Mouse (Mus musculus) cerebellum, postnatal 4 days (tissue): ENCODE data around the gene Unc5a.

Source experiments
- DNase-seq, 2 experiments: peaks; one replicate each; pipeline ENCODE4 v3.0.0; 2022; ENCODE audit warnings: low spot score in 2 of 2, mixed read lengths in 1 of 2

Unc5a gene

DNA sequence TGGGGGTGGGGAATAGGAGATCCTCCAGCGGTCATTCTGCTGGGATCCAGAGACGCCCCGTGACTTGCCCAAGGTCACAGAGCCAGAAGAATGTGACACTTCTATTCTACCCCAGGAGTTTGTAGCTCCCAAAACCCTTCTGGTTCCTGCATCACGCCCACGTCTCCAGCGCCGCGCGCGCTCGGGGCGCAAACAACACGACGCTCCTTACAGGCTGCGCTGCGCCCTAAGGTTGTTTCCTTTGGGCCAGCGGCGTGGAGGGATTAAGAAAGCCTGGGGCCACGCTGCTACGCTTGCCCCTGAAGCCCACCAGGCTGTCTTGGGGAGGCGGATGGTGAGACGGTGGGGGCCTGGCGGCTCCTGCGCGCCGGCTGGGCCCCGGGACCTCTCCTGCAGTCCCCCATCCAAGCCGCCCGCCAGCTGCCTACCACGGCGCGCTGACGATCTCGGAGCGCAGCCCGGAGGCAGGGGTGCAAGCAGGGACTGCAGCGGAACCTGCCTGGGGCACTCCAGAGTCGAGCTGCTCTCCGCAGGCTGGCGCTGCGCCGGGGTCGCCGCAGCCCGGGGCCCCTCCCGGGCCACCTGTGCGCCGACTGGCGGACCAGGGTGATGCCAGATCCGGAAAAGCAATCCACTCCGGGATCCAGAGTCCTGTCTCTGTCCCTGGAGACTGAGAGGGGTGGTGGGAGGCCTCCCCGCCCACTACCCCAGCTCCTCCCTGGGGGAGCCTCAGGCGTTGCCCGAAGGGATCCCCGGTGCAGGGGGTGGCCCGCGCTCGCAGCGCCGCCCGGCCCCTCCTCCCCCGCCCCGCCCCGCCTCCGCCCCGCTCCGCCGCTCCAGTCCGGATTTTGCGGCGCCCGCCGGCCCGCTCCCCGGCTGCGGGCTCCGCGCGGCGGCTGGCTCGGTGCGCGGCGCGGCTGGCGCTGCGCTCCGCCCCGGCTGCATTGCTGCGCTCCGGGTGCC, at the start of gene Unc5a:
TSS of gene Unc5a (plus strand) at position 881 of the 963 bp plus-strand sequence.
- DNase-seq: peak; percentile 54 to 60

- no peak for DNase-seq
Observed at GRCm38 (mm10) chr13:54912053-54912452, 37.2 kb upstream of the Unc5a start.

GRCm38 (mm10) chr13:54912894-54913621, 36.2 kb upstream of the Unc5a start:
- no peak for DNase-seq

- no peak for DNase-seq
Observed at GRCm38 (mm10) chr13:54916644-54917043, 32.6 kb upstream of the Unc5a start.

DNA sequence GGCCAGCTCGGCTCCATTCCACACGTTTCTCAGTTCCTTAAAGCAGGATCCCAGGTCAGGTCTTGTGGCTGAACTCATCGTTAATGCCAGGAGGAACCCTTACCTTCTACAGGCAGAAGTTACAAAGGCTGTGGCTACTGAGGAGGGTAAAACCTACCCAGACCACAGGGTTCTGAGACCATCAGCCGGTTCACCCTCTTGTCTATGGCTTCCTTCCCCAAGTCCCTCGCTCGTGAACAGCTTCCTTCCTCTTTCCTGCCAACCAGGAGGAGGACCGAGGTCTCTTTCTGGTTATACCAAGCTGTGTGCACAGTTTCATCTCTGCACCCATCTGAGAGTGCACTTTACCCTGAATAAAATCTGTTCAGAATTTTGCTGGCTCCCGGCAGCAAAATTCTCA, 30.3 kb upstream of the Unc5a start:
- DNase-seq: no peak

DNA sequence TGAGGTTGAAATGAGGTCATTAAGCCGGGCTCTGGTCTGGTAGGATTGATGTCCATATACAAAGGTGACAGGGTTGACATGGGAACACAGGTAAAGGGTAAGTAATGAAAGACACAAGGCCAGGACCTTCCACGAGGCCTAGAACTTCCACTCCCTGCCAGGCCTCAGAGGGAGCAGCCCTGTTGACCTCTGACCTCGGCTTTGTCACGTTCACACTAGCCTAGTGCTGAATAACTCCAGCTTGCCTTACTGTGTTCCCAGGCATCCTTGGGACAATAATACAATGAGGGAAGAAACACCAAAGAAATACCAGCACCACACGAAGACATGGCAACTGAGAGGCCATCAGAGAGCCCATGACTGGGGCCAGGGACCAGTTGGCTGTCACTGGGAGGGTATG, 29.5 kb upstream of the Unc5a start:
- DNase-seq: no peak

DNA sequence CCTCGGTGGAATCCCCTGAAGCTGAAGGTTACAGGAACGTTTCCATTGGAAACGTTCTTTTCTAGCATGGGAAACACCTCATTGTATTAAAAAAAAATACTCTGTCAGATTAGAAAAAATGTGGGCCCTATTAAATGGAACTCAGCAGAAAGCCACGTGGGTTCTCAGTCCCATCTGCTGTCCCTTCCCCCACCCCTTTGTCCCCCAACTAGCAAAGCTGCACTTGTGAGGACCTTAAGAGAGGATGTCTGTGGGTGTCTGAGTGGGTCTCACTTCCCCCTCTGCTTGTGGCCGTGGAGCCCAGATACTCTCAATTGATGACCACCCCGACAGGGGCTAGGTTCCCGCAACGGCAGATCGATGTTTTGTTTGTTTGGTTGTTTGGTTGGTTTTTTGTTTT, 27.5 kb upstream of the Unc5a start:
- no peak for DNase-seq

DNA sequence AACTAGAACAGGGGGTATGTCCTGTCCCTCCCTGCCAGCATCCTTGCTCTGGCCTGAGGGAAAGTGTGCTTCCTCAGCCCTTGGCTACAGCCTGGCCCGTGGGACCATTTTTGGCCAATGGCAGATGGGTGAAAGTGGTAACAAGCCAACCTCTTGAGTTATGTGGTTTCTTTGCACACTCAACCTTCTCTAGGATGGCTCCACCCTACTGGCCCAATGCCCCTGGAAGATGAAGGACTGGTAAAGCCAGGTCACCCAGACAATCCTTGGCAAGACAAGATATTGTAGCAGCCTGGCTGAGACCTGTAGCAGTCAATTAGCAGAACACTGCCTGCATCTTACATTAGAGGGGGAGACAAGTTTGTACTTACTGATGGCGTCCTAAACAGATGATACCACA, 25.5 kb upstream of the Unc5a start:
- no peak for DNase-seq

DNA sequence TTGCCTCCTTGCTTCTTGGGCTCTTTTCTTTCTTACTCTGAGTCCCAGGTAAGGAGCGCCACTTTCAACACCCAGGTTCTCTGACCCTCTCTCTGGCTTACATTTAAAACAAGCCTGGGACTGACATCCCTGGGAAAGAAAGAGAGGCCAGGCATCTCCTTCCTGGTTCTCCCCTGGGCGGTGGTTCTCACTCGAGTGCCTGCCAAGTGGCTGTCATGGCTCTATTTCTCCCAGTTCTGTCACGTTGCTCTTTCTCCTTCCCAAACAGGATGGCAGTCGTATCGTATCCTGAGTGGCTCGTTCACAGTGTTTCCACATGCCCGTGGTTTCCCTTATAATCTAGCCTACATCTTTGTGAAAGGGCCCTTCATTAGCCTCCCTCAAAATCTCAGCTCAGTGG, 23.7 kb upstream of the Unc5a start:
- DNase-seq: no peak

DNA sequence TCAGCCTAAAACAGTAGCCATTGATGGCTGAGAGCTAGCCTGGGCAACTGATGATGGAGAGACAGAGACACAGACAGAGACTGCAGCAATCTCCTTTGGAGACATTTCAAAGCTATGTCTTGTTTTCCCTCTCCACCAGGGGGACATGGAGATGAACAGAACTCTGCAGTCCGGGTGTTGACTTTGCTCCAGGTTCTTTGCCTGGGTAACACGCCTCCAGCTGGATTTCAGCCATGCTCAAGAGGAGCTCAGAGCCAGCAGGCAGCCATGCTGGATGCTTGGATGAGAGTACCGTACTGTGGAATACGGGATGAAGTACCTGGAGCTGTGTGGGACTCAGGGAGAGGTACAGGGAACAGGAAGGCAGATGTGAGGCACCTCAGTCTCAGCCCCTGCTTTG, 22.6 kb upstream of the Unc5a start:
- peak in 1 of 2 experiments; percentile 59 for DNase-seq

- DNase-seq: no peak
Observed at GRCm38 (mm10) chr13:54930123-54930522, 19.1 kb upstream of the Unc5a start.

DNA sequence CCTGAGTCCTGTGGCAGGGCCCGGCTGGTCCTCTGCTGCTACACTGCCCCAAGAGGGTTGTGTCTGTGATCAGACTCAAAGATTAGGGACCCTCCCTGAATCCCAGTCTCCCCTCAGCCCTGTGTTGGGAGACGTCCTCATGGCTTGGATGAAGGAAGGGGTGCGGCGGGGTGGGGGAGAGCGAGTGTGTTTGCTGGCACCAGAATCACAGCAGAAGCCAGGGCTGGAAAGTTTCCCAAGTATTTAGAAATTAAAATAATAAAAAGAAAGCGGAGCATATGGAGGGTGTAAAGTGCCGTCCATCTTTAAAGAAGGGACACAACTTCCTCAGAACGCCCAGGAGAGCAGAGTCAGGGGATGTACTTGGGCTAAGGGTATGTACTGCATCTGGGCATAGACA, 14.3 kb upstream of the Unc5a start:
- DNase-seq: no peak

GRCm38 (mm10) chr13:54936173-54936572, 13.0 kb upstream of the Unc5a start:
- DNase-seq: peak in 1 of 2 experiments; percentile 64

DNA sequence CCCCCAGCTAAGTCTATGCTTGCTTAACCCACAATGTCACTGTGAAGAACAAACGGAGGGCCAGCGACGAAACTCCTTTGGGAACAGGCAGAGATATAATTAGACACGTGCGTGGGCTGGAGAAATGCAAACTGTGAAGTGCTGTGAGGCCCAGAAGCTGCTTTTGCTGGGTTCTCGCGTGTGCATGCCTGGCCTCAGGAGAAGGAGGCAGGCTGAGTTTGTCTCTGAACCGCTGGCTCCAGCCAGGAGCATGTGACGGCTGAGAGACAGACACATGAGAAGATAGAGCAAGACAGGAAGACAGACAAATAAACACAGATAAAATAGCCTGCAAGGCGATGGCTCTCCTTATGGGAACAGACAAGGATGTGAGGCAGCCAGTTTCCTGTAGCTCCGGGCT, 11.3 kb upstream of the Unc5a start:
- no peak for DNase-seq

GRCm38 (mm10) chr13:54938493-54938892, 10.7 kb upstream of the Unc5a start:
- DNase-seq: no peak

- DNase-seq: peak in 1 of 2 experiments; percentile 53
Observed at GRCm38 (mm10) chr13:54944411-54945157, 4.6 kb upstream of the Unc5a start.

DNA sequence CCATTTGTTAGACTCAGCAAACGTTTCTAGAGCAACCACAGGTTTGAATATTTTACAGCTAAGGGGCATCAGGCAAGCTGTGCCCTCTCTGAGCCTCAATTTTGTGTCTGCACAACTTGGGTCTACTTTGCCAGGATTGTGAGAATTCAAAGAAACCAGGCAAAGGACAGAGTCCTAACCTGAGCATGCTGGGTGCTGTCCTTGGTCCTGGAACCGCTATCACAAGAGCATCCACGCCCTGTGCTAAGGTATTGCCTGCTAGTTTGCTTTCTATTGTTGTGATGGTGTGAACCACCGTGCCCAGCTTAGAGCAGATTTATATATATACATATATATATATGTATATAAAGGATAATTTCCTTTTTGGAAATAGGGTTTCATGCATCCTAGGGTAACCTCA, 3.9 kb upstream of the Unc5a start:
- no peak for DNase-seq

DNA sequence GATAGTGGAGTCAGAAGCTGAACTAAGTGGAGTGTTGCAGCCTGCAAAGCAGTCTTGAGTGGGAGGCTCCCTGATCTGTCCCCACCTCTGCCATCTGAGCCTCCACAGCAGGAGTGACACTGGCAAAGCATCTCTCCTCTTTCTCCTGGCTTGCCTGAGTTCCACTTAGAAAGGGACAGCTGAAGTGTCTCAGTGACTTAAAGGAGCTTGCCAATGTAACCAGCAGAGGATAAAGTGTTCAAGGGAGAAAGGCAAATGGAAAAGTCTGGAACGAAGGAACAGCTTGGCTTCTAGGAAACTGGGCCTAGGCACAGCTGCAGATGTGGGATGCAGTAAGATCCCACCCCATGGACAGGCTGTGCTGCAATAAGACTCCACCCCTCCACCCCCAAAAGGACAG, 2.8 kb upstream of the Unc5a start:
- DNase-seq: no peak

DNA sequence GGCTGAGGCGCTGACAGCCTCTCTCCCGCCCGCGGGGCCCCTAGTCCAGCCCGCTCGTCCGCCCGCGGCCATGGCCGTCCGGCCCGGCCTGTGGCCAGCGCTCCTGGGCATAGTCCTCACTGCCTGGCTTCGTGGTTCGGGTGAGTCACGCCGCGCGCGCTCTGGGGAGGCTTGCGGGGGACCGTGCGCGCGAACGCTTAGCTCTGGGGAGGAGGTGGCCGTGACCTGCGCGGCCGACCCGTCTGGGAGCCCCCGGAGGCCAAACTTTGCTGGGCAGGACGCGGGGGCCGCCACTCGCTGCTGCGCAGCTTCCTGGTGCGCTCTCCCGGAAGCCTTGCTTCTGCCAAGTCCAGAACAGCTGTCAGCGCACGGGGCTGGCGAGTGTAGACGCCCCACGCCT, 381 bp downstream of the Unc5a start:
- DNase-seq: no peak

GRCm38 (mm10) chr13:54950131-54950530, 920 bp downstream of the Unc5a start:
- no peak for DNase-seq

DNA sequence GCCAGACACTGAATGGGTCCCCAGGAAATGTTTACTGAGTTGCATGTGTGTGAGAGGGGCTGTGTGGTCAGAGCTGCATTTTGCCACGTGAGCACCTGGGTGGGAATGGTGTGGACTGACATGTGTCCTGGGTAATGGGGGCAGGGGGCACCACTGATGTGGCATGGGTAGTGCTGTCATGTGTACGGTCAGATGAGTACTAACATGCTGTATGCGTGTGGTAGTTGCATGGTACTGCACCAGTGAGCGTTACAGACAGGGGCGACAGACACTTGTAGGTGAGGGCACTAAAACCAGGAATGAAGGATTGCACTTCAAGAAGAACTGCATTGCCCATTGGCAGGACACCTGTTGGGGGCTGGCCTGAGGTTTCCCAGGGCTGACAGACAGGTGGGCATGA, 2.0 kb downstream of the Unc5a start:
- no peak for DNase-seq

DNA sequence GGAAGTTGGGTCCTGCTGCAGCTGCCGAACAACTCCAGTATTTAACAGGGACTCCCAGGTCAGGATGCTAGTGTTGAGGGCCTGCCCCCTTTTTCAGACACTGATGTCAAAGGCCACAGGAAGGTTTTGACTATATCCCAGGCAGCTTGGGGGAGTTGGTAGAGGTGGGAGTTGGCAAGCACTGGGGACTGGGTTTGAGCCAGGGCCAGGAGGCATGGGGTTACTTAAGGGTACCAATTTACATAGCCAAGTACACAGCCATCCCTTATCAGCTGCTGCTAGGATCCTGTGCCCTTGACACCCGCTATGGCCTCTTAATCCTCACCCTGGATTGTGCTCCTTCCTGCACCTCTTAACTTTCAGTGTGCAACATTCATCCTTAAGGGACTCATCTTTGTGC, 5.5 kb downstream of the Unc5a start:
- no peak for DNase-seq
